Mouse (Mus musculus) limb, embryonic 12.5 days (tissue): ENCODE results near the gene Borcs7. TPM values are rescaled to one million over a fixed set of nuclear protein-coding genes. Genes with fewer than 3 reads are reported as not detected.

Source experiments
- ATAC-seq: fragments of 200-750 bp; cut with Nextera tagmentation; 2 replicates; pipeline ENCODE4 v1.8.0; 2017; ENCODE audit warnings: low read depth, moderate TSS enrichment; ENCODE audit not compliant: insufficient number of reproducible peaks, insufficient read depth, low FRiP score, low TSS enrichment
- H3K27ac ChIP-seq: fragments of 300-500 bp; sonication (generic); 2 replicates; pipeline ENCODE4 v1.5.1; 2016; ENCODE audit warnings: mild to moderate bottlenecking, moderate library complexity
- H3K27me3 ChIP-seq: fragments of 300-500 bp; sonication (generic); 2 replicates; pipeline ENCODE4 v1.6.1; 2016; ENCODE audit warnings: mild to moderate bottlenecking, moderate library complexity
- H3K36me3 ChIP-seq: fragments of 300-500 bp; sonication (generic); 2 replicates; pipeline ENCODE4 v1.6.1; 2016; ENCODE audit warnings: mild to moderate bottlenecking, moderate library complexity
- H3K4me1 ChIP-seq: fragments of 300-500 bp; sonication (generic); replicated peaks from 2 replicates; pipeline ENCODE4 v1.6.1; 2016
- H3K4me2 ChIP-seq: fragments of 300-500 bp; sonication (generic); 2 replicates; pipeline ENCODE4 v1.6.1; 2016; ENCODE audit warnings: mild to moderate bottlenecking, moderate library complexity
- H3K4me3 ChIP-seq: fragments of 300-500 bp; sonication (generic); replicated peaks from 2 replicates; pipeline ENCODE4 v1.5.1; 2016; ENCODE audit warnings: mild to moderate bottlenecking
- H3K9ac ChIP-seq: fragments of 300-500 bp; sonication (generic); replicated peaks from 2 replicates; pipeline ENCODE4 v1.6.1; 2016; ENCODE audit warnings: mild to moderate bottlenecking, moderate library complexity
- H3K9me3 ChIP-seq: fragments of 300-500 bp; sonication (generic); 2 replicates; pipeline ENCODE4 v1.6.1; 2016; ENCODE audit warnings: mild to moderate bottlenecking, moderate library complexity
- WGBS: fragments of 180-500 bp; shearing (Covaris S2); methylation state at CpG from one replicate; pipeline ENCODE4 v1.1.7; 2016; 5-methylcytosine and 5-hydroxymethylcytosine counted together
- polyA plus RNA-seq: library from polyadenylated mRNA; unstranded; fragments of >200 nt; fragmentation: Nextera tagmentation; extraction: Ambion mirVana; gene quantifications from 2 replicates; pipeline ENCODE4 v1.2.1, GENCODE M21; 2016

Borcs7 gene
- polyA plus RNA-seq, 1 experiment from 2014 or later = 15.8 TPM

GRCm38 (mm10) chr19:46740341-46741008 is 50.8 kb downstream of the Borcs7 start:
- no peak for ATAC-seq
- H3K9ac ChIP-seq = no peak overlapping the region
- 55% methylated on average over 7 of the region's 7 CpGs for WGBS

GRCm38 (mm10) chr19:46741574-46741973 is 51.9 kb downstream of the Borcs7 start:
- 37% methylated on average over 6 of the region's 6 CpGs for WGBS

More at GRCm38 (mm10) chr19:46740341-46741008, 50.8 kb downstream of the Borcs7 start:
- Histone ChIP-seq H3K27me3 (no peaks in the 10 kb centered on the region), H3K36me3 (peaks cover 7% of the 10 kb centered on the region; the same call in 1 of the 2 replicates), H3K27ac (no peak overlapping the region), H3K4me1 (no peaks in the 10 kb centered on the region), H3K9me3 (no peaks in the 10 kb centered on the region), H3K4me3 (no peak overlapping the region), H3K4me2 (no peak overlapping the region)

GRCm38 (mm10) chr19:46744681-46745080 is 55.0 kb downstream of the Borcs7 start:
- ATAC-seq = no peak
- Histone ChIP-seq H3K4me2 (no peak overlapping the region), H3K27me3 (no peaks in the 10 kb centered on the region)

More at GRCm38 (mm10) chr19:46741574-46741973, 51.9 kb downstream of the Borcs7 start:
- Histone ChIP-seq H3K9ac (no peak overlapping the region), H3K4me2 (no peak overlapping the region), H3K27me3 (no peaks in the 10 kb centered on the region), H3K4me3 (no peak overlapping the region), H3K27ac (no peak overlapping the region), H3K9me3 (no peaks in the 10 kb centered on the region), H3K36me3 (peaks cover 7% of the 10 kb centered on the region; the same call in 1 of the 2 replicates), H3K4me1 (no peaks in the 10 kb centered on the region)
- no peak for ATAC-seq

GRCm38 (mm10) chr19:46747799-46748198 is 58.1 kb downstream of the Borcs7 start:
- Histone ChIP-seq H3K27ac (no peak overlapping the region), H3K9ac (no peak overlapping the region), H3K27me3 (no peaks in the 10 kb centered on the region), H3K36me3 (no peaks in the 10 kb centered on the region), H3K4me2 (no peak overlapping the region), H3K4me1 (no peaks in the 10 kb centered on the region), H3K9me3 (no peaks in the 10 kb centered on the region), H3K4me3 (no peak overlapping the region)
- WGBS = 94% methylated on average over 3 of the region's 3 CpGs
- no peak for ATAC-seq

More at GRCm38 (mm10) chr19:46744681-46745080, 55.0 kb downstream of the Borcs7 start:
- no peaks in the 10 kb centered on the region for H3K4me1 ChIP-seq
- H3K9me3 ChIP-seq = no peaks in the 10 kb centered on the region
- no peak overlapping the region for H3K4me3 ChIP-seq
- WGBS = 76% methylated on average over 9 of the region's 9 CpGs
- no peak overlapping the region for H3K9ac ChIP-seq
- H3K27ac ChIP-seq = no peak overlapping the region
- no peaks in the 10 kb centered on the region; the same call in 1 of the 2 replicates for H3K36me3 ChIP-seq

- ATAC-seq = no peak
- Histone ChIP-seq H3K27me3 (peaks cover 3% of the 10 kb centered on the region; the same call in 1 of the 2 replicates), H3K36me3 (no peaks in the 10 kb centered on the region), H3K4me2 (no peak overlapping the region), H3K27ac (no peak overlapping the region), H3K9me3 (no peaks in the 10 kb centered on the region), H3K9ac (no peak overlapping the region), H3K4me1 (no peaks in the 10 kb centered on the region), H3K4me3 (no peak overlapping the region)
- WGBS = 85% methylated on average over 5 of the region's 5 CpGs
Measured at GRCm38 (mm10) chr19:46752235-46752634, 62.5 kb downstream of the Borcs7 start.

Other genes starting within 250 kb of the Borcs7 start
- 17.3 and 21.5 TPM in 2 replicates for gene Trim8, start 188.2 kb upstream of the Borcs7 start, polyA plus RNA-seq
- gene Arl3, start 116.7 kb upstream of the Borcs7 start, polyA plus RNA-seq = 167 and 173 TPM in 2 replicates
- 18.3 and 25.2 TPM in 2 replicates for gene Sfxn2, start 116.5 kb upstream of the Borcs7 start, polyA plus RNA-seq
- 48.3 and 48.6 TPM in 2 replicates for gene Wbp1l, start 90.8 kb upstream of the Borcs7 start, polyA plus RNA-seq
- gene Cyp17a1, start 16.7 kb upstream of the Borcs7 start, polyA plus RNA-seq = 0.15 TPM in 1 of 2 replicates, not detected in the other
- 34.6 and 37.5 TPM in 2 replicates for gene As3mt, start 17.6 kb downstream of the Borcs7 start, polyA plus RNA-seq
- 2.8 and 2.9 TPM in 2 replicates for gene Cnnm2, start 71.7 kb downstream of the Borcs7 start, polyA plus RNA-seq